Mouse (Mus musculus) T-cell, adult 2 months (primary cell): ENCODE data around the gene Pcdh9.

Experiments used
- DNase-seq: peaks from one replicate; pipeline ENCODE4 v3.0.0; 2022; ENCODE audit warnings: low spot score

Gene Pcdh9

GRCm38 (mm10) chr14:93890519-93891370, at the start of gene Pcdh9:
TSS of gene Pcdh9 (minus strand) at chr14:93890679.
- no peak for DNase-seq

- DNase-seq: no peak
These were observed 16.4 kb upstream of the Pcdh9 start for GRCm38 (mm10) chr14:93906928-93907327.

- DNase-seq: no peak
These were observed 8.1 kb upstream of the Pcdh9 start for GRCm38 (mm10) chr14:93898533-93898932.

DNA sequence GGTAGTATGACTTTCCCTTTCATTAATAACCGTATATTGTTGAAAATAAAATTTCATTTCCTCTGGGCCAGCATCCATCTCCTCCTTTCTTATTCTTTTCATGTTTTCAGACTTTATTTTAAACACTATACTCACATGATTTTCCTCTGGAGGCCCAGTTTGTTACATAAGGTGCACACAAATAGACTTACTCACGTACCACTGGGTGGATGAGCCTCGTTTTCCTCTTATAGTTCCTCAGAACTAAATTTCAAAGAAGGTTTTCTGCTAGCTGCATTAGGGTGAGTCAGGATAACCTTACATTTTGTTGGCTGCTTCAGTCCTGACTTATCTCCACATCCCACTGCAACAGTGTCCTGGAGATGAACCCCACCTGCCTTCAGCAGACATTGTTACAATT, 4.7 kb upstream of the Pcdh9 start:
- DNase-seq: no peak

DNA sequence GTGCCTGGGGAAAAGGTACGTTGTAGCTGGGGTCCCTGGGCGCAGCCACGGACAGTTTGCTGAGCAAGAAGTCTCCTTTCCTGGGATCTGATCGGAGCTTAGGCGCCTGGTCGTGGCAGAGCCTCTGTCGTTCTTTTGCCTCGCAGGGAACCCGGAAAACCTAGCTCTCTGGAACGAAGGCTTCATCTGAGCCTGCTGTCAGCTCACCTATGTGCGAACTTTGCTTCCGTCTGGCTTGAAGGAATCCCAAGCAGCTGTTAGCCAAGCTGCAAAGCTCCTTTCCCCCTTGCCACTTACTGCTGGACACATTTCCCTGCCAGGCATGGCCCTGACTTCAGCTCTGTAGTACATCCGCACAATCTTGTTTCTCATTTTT, 880 bp upstream of the Pcdh9 start:
- no peak for DNase-seq

- no peak for DNase-seq
These were observed 500 bp downstream of the Pcdh9 start for GRCm38 (mm10) chr14:93889839-93890518.

DNA sequence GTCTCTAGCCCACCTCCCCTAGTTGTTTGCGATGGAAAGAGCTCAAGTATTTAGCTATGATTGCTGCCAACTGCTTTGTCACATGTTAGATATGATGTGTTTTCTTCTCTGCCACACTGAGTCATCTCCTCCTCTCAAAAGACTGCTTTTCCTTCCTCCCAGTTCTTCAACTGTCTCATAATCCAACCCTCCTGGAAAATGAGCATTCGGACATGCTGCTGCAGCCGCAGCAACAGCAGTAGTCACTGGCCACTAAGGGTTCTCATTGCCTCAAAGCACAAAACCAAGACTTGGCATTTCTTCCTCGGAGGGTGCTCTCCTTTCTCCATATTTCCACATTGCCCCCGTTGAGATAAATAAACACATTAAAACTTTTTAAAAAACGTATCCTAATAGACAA, 1.2 kb downstream of the Pcdh9 start:
- DNase-seq: no peak

GRCm38 (mm10) chr14:93888346-93888745, 2.1 kb downstream of the Pcdh9 start:
- DNase-seq: no peak

DNA sequence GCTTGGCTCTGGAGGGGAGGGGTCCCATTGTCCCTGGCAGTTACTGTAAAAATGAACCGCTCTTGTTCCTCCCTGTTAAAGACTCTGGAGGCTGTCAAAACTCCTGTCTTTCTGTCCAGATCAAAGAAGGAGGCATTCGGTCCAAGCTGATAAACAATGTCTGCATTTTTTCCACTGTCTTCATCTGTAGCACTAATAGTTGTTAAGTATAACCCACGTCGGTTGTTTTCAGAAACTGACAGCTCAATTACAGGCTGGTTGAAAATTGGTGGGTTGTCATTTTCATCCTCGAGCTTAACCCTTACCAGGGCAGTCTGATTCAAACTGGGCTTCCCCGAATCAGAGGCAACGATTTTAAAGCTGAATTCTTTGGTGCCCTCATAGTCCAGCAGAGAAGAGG, 3.4 kb downstream of the Pcdh9 start:
- no peak for DNase-seq

DNA sequence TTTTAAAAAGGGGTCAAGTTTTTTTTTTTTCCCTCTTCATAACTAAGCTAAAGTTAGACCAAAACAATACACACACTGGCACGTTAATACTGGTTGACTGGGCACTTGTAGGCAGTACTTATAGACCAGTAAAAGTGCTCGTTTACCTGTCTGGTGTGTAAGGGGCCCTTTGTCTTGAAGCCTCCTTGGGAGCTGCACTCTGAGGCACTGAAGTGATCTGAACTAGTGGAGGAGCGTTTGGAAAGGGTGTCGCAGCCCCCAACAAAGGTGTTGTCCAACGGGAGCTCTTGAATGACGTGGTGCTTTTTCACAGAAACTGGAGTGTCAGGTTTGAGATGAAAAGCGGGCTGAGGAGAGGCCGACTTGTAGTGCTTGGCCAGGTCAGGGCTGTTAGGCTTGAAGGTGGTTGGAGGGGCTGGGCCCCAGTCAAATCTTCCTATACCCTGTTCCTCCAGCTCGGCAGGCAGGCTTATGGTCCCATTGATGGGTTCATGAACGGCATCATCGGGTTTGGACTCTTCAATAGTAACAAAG, 4.9 kb downstream of the Pcdh9 start:
- no peak for DNase-seq

DNA sequence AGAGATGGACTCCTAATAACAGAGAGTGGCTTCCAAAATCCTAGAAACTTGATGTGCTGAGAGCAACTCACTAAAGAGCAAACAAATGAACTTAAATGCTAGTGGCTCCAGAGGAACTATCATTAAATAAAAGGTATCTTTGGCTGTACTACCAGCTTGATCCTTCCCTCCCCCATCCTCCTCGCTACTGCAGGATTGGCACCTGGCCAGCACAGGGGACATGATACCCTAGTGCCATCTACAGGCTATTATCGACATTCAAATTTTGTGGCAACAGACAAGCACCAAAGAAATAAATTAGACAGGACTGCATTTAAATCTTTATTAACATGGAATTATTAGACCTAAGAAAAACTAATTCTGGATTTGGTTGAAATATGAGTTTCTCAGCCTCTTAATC, 6.0 kb downstream of the Pcdh9 start:
- DNase-seq: no peak

- DNase-seq: no peak
These were observed 10.4 kb downstream of the Pcdh9 start for GRCm38 (mm10) chr14:93880071-93880470.

DNA sequence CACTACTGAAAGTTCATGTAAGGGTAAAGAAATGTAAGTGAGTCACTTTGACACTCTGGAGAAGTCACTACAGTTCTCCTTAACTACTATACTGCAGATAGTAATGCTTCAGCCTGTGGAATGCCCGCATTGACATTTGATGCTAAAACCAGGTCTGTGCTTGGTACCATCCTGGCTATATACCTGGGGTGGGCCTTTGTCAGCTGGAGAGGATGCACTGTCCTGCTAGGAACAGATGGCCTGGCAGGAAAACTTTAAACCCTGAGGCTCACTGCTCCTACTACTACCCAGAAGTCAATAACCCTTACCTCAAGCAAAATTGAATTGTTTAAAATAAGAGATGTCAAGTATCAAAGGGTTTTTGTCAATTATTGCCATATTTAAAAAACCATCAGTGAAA, 14.5 kb downstream of the Pcdh9 start:
- DNase-seq: no peak

DNA sequence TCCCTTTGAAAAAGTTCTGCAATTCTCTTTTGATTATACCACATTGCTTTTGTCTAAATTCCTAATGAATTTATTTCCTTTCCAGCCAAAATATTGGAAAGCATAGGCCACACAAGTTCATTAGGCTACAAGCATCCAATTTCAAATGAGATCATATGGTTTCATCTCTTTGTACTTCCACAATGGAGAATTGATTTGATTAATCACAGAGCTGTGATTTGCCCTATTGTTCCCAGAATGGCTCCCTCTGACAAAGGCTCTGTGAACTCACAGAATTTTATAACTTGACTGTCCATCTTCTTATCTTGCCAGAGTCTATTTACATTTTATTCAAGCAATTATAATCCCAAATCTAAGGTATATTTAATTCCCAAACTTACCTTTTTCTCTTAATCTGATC, 22.3 kb downstream of the Pcdh9 start:
- DNase-seq: no peak

DNA sequence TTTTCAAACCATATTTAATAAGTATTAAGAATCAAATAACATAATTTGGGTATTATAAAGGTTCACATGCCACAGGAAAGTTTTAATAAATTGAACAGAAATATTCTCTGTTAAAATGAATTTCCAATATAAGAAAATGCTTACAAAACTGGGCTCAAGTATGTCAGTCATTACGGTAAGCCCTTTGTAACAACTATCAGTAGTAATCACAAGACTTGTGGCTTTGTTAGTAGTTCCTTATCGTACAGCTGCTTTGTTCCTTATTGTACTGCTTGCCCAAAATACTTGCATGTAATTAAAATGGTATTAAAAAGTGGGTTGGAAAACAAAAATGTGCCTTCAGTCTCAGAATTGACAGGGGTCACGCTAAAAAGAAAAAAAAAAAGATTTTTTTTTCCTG, 32.4 kb downstream of the Pcdh9 start:
- no peak for DNase-seq

DNA sequence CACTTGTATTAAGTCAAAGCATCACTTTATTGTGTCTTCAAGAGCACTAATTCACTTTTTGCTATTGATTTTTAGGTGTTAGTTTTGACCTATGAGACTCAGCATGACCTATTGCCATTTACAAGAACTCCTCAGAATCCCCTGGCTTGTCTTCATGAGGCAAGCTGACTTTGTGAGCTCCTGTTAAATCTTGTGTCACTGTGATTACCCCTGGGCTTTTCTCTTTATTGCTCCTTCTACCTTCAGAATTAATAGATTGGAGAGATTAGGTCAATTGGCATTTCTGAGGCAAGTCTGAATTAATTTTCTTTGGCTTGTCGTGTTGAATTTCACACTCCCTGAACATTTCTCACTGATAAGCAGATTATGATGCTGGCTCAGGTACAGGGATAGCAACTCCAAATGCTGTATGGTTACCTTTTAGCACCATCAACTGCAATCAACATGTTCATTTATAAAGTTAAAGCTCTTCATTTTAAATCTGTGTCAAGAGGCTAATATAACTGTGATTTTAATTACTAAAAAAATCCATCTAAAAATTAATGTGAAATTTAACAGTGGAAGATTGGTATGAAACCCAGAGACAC, 44.3 kb downstream of the Pcdh9 start:
- DNase-seq: no peak

DNA sequence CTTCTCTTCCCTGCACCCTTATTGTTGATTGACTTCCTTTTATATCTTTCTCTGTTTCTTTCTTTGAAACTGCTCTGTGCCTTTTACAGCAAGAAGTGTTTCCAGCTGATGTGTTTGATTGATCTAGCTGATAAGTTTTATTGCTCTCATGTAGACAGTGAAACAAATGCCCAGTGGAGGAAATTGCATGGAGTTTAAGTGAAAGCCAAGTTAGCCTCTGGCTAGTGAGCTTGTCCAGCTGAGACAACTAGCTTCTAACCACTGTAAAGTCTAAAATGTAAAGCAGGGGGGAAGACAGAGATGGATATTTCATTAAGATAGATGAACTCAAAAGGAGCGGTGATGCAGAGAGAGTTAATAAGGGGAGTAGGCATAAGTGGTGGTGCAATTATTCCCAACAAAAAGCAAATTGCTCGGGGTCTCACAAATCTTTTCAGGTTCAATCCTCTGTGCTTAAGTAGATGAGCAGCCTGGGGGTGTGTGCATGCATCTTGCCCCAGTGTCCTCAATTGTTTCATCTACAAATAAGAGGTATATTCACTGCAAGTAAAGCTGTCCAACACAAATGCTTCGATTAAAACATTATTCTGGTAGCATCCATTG, 47.7 kb downstream of the Pcdh9 start:
- DNase-seq: no peak

DNA sequence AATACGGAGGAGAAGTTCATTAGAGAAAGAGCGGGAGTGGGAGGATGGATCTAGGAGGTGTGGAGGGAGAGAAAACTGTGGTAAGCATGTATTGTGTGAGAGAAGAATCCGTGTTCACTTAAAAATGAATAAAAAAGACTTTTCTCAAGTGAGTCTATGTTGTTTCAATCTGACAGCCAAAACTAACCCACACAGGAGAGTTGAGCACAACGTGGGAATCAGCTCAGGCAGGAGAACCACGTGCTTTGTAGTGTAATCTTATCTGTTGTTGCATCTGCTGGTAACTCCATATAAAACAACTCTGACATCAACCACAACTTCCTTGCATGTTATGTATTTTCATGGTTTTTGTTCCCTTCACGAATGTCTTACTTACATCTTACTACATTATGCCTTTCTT, 58.0 kb downstream of the Pcdh9 start:
- no peak for DNase-seq

DNA sequence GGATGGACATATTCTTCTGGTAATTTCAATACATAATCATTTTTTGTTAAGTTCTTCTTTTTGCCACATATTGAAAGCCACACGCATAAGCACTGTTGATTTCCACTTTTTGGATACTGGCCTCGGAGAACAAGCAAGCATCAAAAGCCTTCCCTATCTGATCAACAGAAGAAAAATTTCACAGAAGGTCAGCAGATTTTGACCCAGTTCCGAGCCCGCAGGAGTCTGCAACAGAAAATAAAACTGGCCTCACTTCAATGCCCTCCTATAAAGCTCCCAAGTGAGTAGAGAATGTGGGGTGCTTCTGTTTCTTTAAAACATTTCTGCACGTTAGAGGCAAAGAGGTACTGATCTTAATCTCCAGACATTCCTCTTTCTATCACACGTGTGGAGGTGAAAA, 63.3 kb downstream of the Pcdh9 start:
- DNase-seq: no peak

DNA sequence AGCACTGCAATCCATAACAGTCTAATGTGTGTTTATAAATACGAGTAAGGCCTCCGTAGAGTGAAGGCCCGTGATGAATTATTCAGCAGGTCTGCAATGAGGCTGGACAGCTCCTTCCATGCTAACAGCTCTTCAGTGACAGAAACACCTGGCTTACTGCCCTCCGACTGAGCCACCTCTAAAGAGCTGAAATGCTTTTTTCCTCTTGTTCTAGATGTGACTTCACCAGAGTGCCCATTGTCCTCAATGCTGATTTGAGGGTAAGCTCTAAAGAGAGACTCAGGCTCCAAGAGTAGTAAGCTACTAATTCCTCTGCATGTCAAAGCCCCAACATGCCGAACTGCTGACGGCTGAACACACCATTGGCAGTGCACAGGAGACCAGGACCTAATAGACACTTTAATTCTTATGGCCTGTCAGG, 64.4 kb downstream of the Pcdh9 start:
- no peak for DNase-seq

GRCm38 (mm10) chr14:93818845-93819244, 71.6 kb downstream of the Pcdh9 start:
- DNase-seq: no peak

GRCm38 (mm10) chr14:93817591-93817990, 72.9 kb downstream of the Pcdh9 start:
- DNase-seq: no peak

GRCm38 (mm10) chr14:93794530-93794929, 95.9 kb downstream of the Pcdh9 start:
- DNase-seq: no peak
